8 mouse cellular contexts compared by ENCODE assay signal in the genomic region with DNA sequence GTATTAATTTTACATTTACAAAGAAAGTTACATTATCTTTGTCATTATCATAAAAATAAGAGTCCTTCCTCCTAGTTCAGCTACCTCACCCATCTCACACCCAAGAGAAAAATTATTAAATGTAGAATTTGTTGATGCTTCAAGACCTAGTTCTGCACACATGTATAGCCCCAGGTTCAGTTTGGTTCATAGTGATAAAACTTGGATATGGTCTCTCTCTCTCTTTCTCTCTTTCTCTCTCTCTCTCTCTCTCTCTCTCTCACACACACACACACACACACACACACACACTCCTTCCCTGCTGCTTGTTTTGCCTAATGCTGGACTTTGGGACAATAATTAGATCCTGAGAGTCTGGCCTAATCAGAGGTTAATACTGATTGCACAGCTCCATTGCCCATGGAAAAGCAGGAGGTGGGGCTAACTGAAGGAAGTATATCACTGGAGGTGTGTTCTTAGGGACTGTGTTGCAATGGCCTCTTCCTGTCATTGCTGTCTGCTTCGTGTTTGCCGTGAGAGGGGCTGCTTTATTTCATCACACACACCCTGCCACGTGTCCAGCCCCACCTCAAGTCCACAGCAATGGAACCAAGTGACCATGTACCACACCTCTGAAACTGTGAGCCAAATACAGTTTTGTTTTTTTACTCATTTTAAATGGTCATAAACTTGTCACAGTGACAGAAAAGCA. TPM values are rescaled to one million over a fixed set of nuclear protein-coding genes. Genes with fewer than 3 reads are reported as not detected.
DNase-seq lines count a peak whose midpoint lies in the region; ATAC-seq lines count a peak whose summit lies in the region.

No protein-coding gene starts in this region.

- WGBS in hindbrain, embryonic 12.5 days = 47% methylated on average over 3 of the region's 3 CpGs

- peak overlapping the region; percentile 77 for H3K4me2 ChIP-seq in hindbrain, embryonic 12.5 days (replicated peaks)

- no peaks in the 10 kb centered on the region for H3K27me3 ChIP-seq in hindbrain, embryonic 12.5 days

- H3K36me3 ChIP-seq in hindbrain, embryonic 12.5 days = no peaks in the 10 kb centered on the region

- no peak overlapping the region for H3K27ac ChIP-seq in hindbrain, embryonic 12.5 days

- H3K4me1 ChIP-seq in hindbrain, embryonic 12.5 days = peaks cover 9% of the 10 kb centered on the region

- ATAC-seq in hindbrain, embryonic 12.5 days (ENCODE audit: low FRiP score) = no peak

- no peak overlapping the region for H3K9ac ChIP-seq in hindbrain, embryonic 12.5 days

- peak; percentile 33 for DNase-seq in 3T3-L1 (ENCODE audit: low read depth, low spot score)
- DNase-seq in A20 (ENCODE audit: low read depth, low spot score) = peak; percentile 86
- peak; percentile 20 for DNase-seq in lung, postnatal 10 days
- DNase-seq in right cerebral cortex, adult 18-20 months = no peak
- DNase-seq in layer of hippocampus, postnatal 14 days (ENCODE audit: low spot score in 2 of 2) = no peak
- DNase-seq in urinary bladder, adult 18-20 months (ENCODE audit: low spot score in 2 of 2) = no peak
- DNase-seq in spleen, adult 12 weeks (ENCODE audit: low spot score) = no peak

- no peak overlapping the region for H3K4me3 ChIP-seq in hindbrain, embryonic 12.5 days

- no peaks in the 10 kb centered on the region for H3K9me3 ChIP-seq in hindbrain, embryonic 12.5 days (replicated peaks)

RNA-seq across cellular contexts. Expression of gene Ecpas, which starts 0.9 kb away (rescaled TPM):
- polyA plus RNA-seq in hindbrain, embryonic 12.5 days (2016; fragmentation: Nextera tagmentation; extraction: Ambion mirVana) = 43.7 and 45.5 TPM in 2 replicates
- total RNA-seq in layer of hippocampus, postnatal 14 days (2021) = 100 to 1,000 TPM; 131 to 140 TPM

RNA-seq across cellular contexts. Expression of gene Zkscan16, which starts 29.9 kb away (rescaled TPM):
- 1.1 TPM in 2 replicates for polyA plus RNA-seq in hindbrain, embryonic 12.5 days (2016; fragmentation: Nextera tagmentation; extraction: Ambion mirVana)
- 10 to 100 TPM; 30.5 to 33.1 TPM for total RNA-seq in layer of hippocampus, postnatal 14 days (2021)

Comparison
In these comparisons a context has a peak if more than half of its experiments do, and no peak if none do; other contexts are left out.
1. DNase-seq: peak in 3T3-L1 (single experiment), A20 (single experiment) and lung, postnatal 10 days (single experiment); none in right cerebral cortex, adult 18-20 months (single experiment), layer of hippocampus, postnatal 14 days (0 of 2), urinary bladder, adult 18-20 months (0 of 2) and spleen, adult 12 weeks (single experiment).